Mouse (Mus musculus) embryo, embryonic 10.5 days (tissue): ENCODE measurements at regions not wholly inside any gene's neighbourhood (a gene's known extent, or its start where the extent isn't known, plus 50 kb on each side); places are given as distances from the start of the nearest gene placed in this dataset.
A peak's percentile ranks its signal among the peaks of the same experiment; 100 is the strongest.

Experiments used
- DNase-seq: peaks from one replicate; pipeline ENCODE4 v3.0.0-alpha.2; 2015; ENCODE audit warnings: low spot score

DNA sequence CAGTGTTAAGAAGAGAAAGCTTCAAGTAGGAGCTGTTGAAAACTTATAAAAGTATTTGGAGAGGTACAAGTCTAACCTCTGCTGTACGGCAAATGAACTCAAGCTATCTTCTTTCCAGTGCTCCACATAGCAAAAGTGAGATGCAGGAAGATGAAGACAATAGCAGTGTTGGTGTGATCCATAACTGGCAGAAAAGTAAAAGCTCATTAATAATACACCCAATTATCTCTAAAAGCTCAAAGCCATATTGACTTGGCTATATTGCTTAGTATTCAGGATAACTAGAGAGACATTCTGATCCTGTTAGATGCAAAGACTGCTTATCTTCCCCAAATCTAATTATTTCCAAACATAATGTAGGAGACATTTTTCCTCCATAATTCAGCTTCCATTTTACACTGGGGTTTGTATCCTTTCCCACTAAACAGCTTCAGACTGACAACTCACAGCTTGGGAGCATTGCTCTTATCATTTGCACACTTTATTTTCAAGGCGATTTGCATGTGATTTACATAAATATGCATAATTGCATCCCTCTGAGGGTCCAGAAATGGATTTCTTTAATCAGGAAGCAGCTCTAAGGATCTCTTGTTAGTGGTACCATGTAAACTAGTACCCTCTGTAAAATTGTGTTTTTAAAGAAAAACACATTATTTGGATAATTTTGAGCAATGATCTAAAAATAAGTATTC lies 248.5 kb upstream of the Pom121l12 start:
- DNase-seq: no peak

DNA sequence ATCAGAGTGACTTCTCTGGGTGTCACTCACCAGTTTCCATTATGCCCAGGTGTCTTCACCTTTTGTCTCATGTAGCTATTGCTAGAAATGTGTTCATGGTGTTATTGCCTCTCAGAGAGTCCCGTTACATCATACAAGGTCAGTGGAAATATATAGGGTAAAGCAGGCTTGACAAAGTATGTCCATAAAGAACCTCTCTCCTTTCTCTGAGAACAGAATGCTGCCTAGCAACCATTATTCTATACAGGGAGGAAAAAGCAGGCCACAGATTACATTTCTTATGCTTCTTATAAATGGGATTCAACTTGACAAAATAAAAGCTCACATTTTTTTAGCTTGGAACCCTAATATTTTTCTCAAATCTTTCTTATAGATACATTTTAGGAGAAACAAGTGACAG lies 220.6 kb upstream of the Pom121l12 start:
- no peak for DNase-seq

DNA sequence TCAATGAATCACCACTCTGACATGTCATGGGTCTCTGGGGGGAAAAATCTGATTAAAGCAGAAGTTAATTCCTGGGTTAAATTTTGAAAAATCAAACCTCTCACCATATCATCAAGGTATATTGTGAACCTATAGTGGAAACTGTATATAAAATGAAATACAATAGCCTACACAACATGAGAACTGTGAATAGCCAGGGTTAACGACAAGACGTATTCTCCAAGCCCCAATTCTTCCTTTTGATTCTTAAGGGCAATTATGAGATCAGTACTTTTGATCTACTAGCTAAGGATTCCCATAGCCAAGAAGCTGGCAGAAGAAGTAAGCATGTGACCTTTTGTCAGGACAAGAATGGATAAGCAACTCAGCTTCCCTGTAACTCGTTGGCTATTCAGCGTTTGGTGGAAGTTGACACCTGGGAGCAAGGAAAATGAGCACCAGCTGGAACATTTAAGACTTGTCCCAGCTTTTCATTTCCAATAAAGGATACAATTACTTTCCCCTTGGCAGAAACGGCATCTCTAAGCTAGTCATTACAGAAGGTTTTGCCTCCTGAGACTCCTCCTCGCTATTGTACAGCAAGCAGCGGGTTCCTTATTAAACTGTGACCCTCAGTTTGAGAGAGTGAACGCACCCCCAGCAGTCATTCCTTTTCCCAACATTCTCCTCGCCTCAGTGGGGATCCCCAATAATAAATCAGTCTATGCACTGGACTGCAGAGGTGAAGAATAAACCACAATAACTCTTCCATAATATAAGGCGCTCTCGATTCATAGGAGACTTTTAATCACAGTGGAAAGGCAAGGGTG lies 219.1 kb upstream of the Pom121l12 start:
- peak; percentile 34 for DNase-seq

DNA sequence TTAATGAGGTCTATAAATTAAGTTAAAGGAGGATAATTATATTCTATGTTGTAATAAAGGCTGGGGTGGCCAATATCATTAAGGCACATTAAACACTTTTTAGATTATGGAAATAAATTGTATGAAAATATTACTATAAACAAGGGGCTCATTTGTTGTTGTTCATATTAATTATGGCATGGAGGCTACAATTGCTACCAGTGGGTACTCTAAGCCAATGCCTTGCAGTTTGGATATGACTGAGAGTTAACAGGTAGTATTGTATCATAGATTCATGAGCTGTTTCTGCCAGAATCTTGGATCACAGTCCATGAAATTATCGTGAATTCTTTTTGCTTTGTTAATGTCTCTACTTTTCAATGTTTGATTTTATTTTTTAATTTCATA lies 218.5 kb upstream of the Pom121l12 start:
- no peak for DNase-seq

DNA sequence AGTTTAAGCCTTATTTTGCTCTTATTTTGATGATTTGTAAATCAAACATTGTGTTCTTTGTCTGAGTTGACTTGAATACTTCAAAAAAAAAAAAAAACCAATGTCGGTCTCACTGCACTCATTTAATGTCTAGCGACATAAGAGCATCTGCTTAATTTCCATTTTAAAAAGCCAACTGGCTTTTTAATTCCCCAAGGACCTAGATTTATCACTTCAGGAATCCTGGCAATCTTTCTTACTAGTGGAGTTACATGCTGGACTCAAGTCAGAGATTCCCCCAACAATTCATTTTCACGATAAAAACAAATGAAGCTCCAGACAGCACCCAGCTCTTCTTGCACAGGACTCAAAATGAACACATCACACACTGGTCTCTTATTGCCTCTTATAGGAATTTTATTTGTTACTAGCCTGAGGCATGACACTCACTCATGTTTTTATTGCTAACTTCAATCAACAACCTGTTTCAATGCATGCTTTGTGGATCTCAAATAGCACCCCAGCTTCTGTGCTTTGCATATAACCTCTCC lies 212.0 kb upstream of the Pom121l12 start:
- no peak for DNase-seq

DNA sequence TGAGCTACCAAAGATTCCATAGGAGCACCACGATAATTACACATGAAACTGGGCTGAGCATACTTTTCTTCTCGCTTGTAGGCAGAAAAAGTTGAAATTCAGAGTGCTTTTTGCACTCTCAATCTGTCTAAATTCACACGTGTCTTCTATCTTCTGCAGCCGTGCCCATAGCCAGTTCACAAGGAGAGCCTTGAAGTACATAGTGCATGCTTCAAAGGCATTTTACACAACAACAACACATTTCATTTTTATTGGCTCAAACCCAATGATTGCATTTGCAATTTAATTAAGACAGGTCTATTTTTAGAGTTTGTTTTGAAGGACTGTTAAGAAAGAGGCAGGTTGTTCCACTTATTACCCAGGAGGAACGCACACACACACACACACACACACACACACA lies 211.4 kb upstream of the Pom121l12 start:
- no peak for DNase-seq
